Mouse (Mus musculus) intestine, postnatal 0 days (tissue): ENCODE data around the gene Ptma. TPM values are rescaled to one million over a fixed set of nuclear protein-coding genes. Genes with fewer than 3 reads are reported as not detected.

Experiments
- ATAC-seq: fragments of 200-750 bp; cut with Nextera tagmentation; 2 replicates; pipeline ENCODE4 v1.8.0; 2017; ENCODE audit warnings: mild to moderate bottlenecking, moderate TSS enrichment, moderate library complexity
- H3K27ac ChIP-seq: fragments of 300-500 bp; sonication (generic); 2 replicates; pipeline ENCODE4 v1.5.1; 2014; ENCODE audit warnings: mild to moderate bottlenecking, low read depth, low read length, moderate library complexity
- H3K27me3 ChIP-seq: fragments of 300-500 bp; sonication (generic); replicated peaks from 2 replicates; pipeline ENCODE4 v1.6.1; 2014; ENCODE audit warnings: low read length, mixed read lengths; ENCODE audit not compliant: control insufficient read depth, insufficient read depth
- H3K36me3 ChIP-seq: fragments of 300-500 bp; sonication (generic); 2 replicates; pipeline ENCODE4 v1.6.1; 2014; ENCODE audit warnings: mild to moderate bottlenecking, moderate library complexity; ENCODE audit not compliant: control insufficient read depth, insufficient read depth
- H3K4me1 ChIP-seq: fragments of 300-500 bp; sonication (generic); replicated peaks from 2 replicates; pipeline ENCODE4 v1.6.1; 2014; ENCODE audit warnings: antibody characterized with exemption, low read length, mixed read lengths; ENCODE audit not compliant: control insufficient read depth, insufficient read depth
- H3K4me2 ChIP-seq: fragments of 300-500 bp; sonication (generic); replicated peaks from 2 replicates; pipeline ENCODE4 v1.6.1; 2014; ENCODE audit warnings: low read depth, mild to moderate bottlenecking, moderate library complexity
- H3K4me3 ChIP-seq: fragments of 300-500 bp; sonication (generic); 2 replicates; pipeline ENCODE4 v1.5.1; 2014; ENCODE audit warnings: low read depth, low read length
- H3K9ac ChIP-seq: fragments of 300-500 bp; sonication (generic); 2 replicates; pipeline ENCODE4 v1.6.1; 2014; ENCODE audit warnings: mild to moderate bottlenecking, low read depth, low read length
- H3K9me3 ChIP-seq: fragments of 300-500 bp; sonication (generic); 2 replicates; pipeline ENCODE4 v1.6.1; 2016; ENCODE audit warnings: mixed run types; ENCODE audit not compliant: control insufficient read depth
- CTCF ChIP-seq: sonication (generic); IDR thresholded peaks from 2 replicates; pipeline ENCODE4 v1.5.1; 2016; ENCODE audit warnings: low read depth, mild to moderate bottlenecking, control low read depth, antibody characterized with exemption, moderate library complexity
- WGBS: fragments of 180-500 bp; shearing (Covaris S2); extraction: QIAGEN DNeasy Blood & Tissue Kit; methylation state at CpG from one replicate; pipeline ENCODE4 v1.1.7; 2014; 5-methylcytosine and 5-hydroxymethylcytosine counted together
- polyA plus RNA-seq: library from polyadenylated mRNA; unstranded; fragments of >200 nt; fragmentation: Nextera tagmentation; extraction: Ambion mirVana; gene quantifications from 2 replicates; pipeline ENCODE4 v1.2.1, GENCODE M21; 2015

Gene Ptma
- polyA plus RNA-seq, 1 experiment from 2014 or later: 1,008 TPM

DNA sequence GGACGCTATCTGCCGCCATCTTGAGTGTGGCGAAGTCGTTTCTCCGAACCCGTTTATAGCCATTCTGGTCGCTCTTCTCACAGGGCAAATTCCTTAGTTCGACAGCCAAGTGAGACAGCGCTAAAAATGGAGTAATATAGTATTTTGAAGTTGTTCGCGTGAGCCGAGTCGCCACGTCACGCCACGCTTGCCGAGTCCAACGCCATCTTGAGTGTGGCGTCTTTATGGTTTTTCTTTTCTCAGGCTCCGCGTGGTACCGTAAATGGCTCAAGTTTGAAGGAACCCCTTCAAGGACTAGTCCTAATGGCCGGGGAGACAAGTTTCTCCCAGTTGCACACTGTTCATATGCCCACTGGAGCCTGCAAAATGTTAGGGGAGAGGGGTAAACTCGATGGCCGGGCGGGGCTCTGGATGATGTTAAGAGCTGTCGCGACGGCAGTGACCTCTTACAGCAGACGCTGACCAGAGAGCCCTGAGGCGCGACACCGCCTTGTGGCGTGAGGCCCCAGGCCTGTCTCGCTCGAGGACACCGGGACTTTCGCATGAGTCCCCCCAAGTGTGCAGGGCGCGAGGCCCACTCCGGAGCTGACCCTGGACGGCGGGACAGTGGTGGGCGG, 919 bp upstream of the Ptma start:
- peak; percentile 14 for ATAC-seq
- H3K9me3 ChIP-seq: no peaks in the 10 kb centered on the region
- H3K36me3 ChIP-seq: peaks cover 4% of the 10 kb centered on the region; the same call in 1 of the 2 replicates
- peak overlapping the region; percentile 78 for H3K9ac ChIP-seq
- H3K4me3 ChIP-seq: peak overlapping the region; percentile 98
- peak overlapping the region; percentile 78 for H3K4me2 ChIP-seq
- H3K4me1 ChIP-seq: 0 out of 2 replicates have a peak, but pooled peaks cover 5% of the 10 kb centered on the region
- H3K27ac ChIP-seq: peak overlapping the region; percentile 99
- no peak for TF ChIP-seq CTCF
- under 1% methylated on average over 44 of the region's 44 CpGs for WGBS
- H3K27me3 ChIP-seq: no peaks in the 10 kb centered on the region

DNA sequence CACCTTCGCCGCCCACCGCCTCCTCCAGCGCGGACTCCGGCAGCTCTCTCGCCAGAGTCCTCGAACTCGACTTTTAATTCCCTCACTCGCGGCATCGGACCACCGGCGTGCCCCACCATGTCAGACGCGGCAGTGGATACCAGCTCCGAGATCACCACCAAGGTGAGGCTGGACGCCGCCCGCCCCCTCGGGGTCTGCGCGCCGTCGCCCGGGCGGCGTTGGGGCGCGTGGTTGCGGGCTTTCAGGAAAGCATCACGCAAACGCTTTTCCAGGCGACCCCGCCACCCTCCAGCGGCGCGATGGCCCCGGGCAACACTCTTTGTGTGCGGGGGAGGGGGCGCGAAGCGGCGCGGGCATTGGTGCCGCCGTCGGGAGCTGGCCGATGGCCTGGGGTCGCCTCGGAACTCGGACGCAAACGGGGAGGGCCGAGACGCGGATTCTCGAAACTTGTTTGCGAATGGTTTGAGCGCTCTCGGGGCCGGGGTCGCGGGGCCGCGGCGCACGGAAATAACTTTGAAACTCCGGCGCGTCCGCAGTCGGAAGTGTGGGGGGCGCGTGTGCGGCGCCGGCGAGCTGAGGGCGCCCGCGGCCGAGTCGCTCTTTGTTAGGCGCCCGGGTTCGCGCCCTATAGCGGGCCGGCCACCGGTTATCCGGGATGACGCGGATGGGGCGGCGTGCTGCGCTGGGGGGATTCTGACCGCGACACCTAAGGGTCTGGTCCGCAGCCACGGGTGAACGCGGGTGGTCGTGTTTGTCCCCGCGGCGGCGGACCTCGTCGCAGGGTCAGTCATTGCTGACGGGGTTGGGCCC, 468 bp downstream of the Ptma start:
- ATAC-seq: no peak
- H3K27me3 ChIP-seq: no peaks in the 10 kb centered on the region
- peaks cover 4% of the 10 kb centered on the region; the same call in 1 of the 2 replicates for H3K36me3 ChIP-seq
- H3K9me3 ChIP-seq: no peaks in the 10 kb centered on the region
- H3K4me1 ChIP-seq: 0 out of 2 replicates have a peak, but pooled peaks cover 5% of the 10 kb centered on the region
- H3K4me2 ChIP-seq: peak overlapping the region; percentile 78
- no peak for TF ChIP-seq CTCF
- H3K27ac ChIP-seq: peak overlapping the region; percentile 99
- peak overlapping the region; percentile 98 for H3K9ac ChIP-seq
- under 1% methylated on average over 110 of the region's 111 CpGs for WGBS
- peak overlapping the region; percentile 98 for H3K4me3 ChIP-seq

DNA sequence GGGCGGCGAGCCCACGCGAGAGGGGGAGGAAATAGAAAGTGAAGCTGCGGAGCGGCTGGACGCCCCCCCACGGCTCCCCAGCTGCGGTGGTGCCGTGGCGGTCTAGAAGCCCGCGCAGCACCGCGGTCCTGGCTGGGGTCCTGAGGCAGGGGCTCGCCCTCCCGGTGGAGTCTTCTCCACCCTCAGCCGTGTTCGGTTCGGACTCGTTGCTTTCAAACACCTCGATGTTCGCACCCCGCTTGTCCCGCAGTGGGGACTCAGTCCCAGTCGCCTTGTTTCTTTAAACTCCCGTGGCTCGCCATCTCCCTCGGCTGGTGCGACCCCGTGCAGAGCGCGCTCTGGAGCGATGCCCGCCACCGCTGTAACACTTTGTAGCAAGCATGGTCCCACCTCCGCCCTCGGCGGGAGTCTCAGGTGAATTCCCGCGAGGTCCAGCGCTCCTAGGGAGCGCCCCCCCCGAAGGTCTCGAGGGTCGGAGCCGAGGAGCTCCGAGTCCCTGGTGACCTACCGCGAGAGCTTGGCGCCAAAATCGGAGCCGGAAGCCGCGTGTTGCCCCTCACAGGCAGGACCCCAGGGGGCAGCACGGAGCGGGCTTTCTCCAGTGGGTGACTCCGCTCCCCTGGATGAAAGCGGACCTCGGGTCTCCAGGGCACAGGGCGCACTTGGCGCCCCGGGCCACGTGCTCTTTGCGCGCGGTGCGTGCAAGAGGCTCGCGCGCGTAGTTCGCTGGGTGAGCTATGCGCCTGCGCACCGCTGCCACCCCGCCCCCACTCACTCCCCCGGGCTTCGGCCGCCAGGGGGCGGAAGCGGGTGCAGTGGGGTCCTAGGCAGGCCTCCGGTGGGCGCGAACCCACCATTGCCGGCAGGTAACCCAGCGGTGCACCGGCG, 1.3 kb downstream of the Ptma start:
- H3K9me3 ChIP-seq: no peaks in the 10 kb centered on the region
- H3K27me3 ChIP-seq: no peaks in the 10 kb centered on the region
- peak overlapping the region; percentile 78 for H3K4me2 ChIP-seq
- peaks cover 4% of the 10 kb centered on the region; the same call in 1 of the 2 replicates for H3K36me3 ChIP-seq
- peak overlapping the region; percentile 98 for H3K4me3 ChIP-seq
- 0 out of 2 replicates have a peak, but pooled peaks cover 5% of the 10 kb centered on the region for H3K4me1 ChIP-seq
- ATAC-seq: peak; percentile 34
- H3K9ac ChIP-seq: peak overlapping the region; percentile 98
- peak overlapping the region; percentile 99 for H3K27ac ChIP-seq
- WGBS: under 1% methylated on average over 89 of the region's 89 CpGs
- TF ChIP-seq CTCF: peak; percentile 92

DNA sequence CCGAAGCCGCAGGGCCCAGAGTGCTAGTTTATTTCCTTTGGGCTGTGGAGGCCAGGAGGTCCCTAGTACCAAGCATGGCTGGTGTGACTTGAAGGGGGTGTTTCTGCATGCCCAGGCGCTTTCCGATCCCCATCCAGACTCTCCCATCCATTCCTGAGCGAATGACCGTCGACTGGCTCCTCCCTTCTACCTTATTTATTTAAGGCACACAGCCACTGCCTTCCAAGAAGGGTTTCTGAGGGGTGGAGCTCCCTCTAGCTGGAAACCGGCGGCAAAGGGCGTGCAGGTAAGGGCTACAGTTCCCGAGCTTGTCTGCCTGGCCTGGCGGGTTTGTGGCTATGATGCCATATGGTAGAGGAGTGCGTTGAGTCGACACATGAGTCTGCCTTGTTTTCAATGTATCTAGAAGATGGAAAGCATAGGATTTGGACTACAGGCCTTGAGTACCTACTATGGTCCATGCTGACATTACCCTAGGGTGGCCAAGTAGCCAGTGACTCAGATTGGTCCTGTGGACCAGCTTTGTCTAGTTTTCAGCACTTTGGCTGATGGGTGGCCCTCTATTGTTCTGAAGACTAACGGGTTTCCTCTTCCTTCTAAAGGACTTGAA, 2.1 kb downstream of the Ptma start:
- peak overlapping the region; percentile 78 for H3K4me2 ChIP-seq
- H3K4me1 ChIP-seq: 0 out of 2 replicates have a peak, but pooled peaks cover 5% of the 10 kb centered on the region
- H3K9me3 ChIP-seq: no peaks in the 10 kb centered on the region
- no peak for ATAC-seq
- peaks cover 4% of the 10 kb centered on the region; the same call in 1 of the 2 replicates for H3K36me3 ChIP-seq
- TF ChIP-seq CTCF: peak; percentile 35; the same call in 1 of the 2 replicates
- H3K27ac ChIP-seq: peak overlapping the region; percentile 99
- WGBS: under 1% methylated on average over 15 of the region's 15 CpGs
- peak overlapping the region; percentile 98 for H3K9ac ChIP-seq
- H3K27me3 ChIP-seq: no peaks in the 10 kb centered on the region
- H3K4me3 ChIP-seq: peak overlapping the region; percentile 98

DNA sequence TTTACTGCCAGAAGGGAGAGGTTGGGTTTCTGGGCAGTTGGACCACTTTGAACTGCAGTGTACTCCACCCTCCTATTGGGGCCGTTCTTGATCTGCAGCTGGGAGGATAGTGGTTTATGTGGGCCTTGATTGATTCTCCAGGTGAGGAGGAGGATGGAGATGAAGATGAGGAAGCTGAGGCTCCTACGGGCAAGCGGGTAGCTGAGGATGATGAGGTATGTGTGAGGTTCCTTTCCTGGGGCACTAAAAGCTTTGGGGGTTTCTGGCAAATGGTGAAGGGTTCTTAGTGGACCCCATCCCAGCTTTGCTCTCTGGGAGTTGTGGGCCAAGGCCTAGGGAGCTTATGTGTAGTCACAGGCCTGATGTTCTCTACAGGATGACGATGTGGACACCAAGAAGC, 3.1 kb downstream of the Ptma start:
- H3K4me1 ChIP-seq: 0 out of 2 replicates have a peak, but pooled peaks cover 5% of the 10 kb centered on the region
- peaks cover 4% of the 10 kb centered on the region; the same call in 1 of the 2 replicates for H3K36me3 ChIP-seq
- no peak for ATAC-seq
- H3K27ac ChIP-seq: peak overlapping the region; percentile 35; the same call in 1 of the 2 replicates
- 11% methylated on average over 4 of the region's 4 CpGs for WGBS
- H3K4me3 ChIP-seq: peak overlapping the region; percentile 98; the same call in 1 of the 2 replicates
- no peak overlapping the region; the same call in 1 of the 2 replicates for H3K9ac ChIP-seq
- H3K4me2 ChIP-seq: peak overlapping the region; percentile 78
- H3K27me3 ChIP-seq: no peaks in the 10 kb centered on the region
- no peak for TF ChIP-seq CTCF
- H3K9me3 ChIP-seq: no peaks in the 10 kb centered on the region
